Mouse (Mus musculus): ENCODE results near the gene Lrrc58.

Lrrc58 gene

DNA sequence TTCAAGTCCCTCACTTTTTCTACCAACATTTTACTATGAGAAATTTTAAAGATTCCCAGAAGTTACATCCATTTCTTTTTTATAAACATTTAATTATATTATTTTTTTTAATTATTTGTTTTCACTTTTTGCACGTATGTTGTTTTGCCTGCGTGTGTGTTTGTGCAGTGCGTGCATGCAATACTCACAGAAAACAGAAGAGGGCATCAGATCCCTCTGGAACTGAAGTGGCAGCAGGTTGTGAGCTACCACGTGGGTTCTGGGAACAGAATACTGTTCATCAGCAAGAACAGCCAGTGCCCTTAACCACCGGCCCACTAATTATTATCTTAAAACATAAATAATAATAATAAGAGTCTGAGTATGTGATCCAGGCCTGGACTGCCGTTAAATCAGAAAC is 50.8 kb downstream of the Lrrc58 start:
- DNase-seq (ENCODE audit: extremely low spot score, low read depth, low spot score): no peak

DNA sequence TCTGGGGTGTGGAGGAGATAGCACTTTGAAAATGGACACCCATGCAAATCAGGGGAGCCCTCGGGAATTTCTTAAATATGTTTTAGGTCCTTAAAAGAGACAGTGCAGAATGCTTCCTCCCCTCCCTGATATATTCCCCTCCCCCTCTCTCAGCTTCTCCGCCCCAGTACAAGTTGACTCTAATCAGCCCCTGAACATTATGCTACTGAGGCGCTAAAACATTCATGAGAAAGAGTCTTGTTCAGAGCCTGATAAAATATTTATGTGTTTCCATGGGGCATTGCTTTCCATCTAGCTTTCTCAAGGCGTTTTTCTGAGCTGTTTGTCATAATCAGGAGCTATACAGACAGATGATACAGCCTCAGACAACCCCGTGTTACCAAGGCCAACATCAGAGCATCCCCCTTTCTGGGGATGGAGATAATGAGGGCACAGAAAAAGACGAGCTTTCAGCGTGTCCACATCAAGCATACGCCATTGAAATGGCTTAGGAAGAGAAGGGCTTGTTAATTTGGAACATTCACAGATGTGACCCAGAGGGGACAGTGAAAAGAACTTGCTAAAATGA is 52.7 kb downstream of the Lrrc58 start:
- no peak for DNase-seq (ENCODE audit: extremely low spot score, low read depth, low spot score)

DNA sequence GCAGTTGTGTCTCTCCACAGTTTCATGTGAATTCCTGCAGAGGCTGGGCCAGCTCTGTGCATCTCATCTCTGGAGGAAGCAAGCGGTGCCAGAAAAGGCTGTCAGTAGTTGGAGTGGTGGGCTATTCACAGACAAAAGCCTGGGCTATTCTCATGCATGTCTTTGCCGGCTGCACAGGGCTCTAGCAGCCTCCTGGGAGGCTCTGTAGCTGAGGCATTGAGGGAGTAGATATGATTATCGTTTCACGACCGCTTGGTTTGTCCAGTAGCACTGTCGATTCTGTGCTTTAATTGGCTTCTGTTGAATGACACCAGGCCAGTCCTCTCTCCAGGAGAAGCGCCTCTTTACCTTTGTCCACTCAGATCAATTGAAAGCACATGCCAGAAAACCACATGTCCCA is 57.9 kb downstream of the Lrrc58 start:
- DNase-seq (ENCODE audit: extremely low spot score, low read depth, low spot score): no peak

- no peak for DNase-seq (ENCODE audit: extremely low spot score, low read depth, low spot score)
Observed at GRCm38 (mm10) chr16:37927117-37927516, 58.9 kb downstream of the Lrrc58 start.

- DNase-seq (ENCODE audit: extremely low spot score, low read depth, low spot score): no peak
Observed at GRCm38 (mm10) chr16:37929006-37929405, 60.8 kb downstream of the Lrrc58 start.

DNA sequence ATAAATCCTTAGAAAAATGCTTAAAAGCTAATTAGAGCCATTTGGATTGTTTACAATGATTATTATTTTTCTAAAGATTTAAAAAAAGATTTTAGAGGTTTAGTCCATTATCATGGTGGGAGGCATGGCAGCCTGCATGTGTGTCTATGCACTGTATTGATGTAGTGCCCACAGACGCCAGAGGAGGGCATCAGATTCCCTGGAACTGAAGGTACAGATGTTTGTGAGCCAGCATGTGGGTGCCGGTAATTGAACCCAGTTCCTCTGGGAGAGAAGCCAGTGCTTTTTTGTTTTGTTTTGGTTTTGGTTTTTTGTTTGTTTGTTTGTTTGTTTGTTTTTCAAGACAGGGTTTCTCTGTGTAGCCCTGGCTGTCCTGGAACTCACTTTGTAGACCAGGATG is 61.4 kb downstream of the Lrrc58 start:
- no peak for DNase-seq (ENCODE audit: extremely low spot score, low read depth, low spot score)

GRCm38 (mm10) chr16:37934932-37935331 is 66.7 kb downstream of the Lrrc58 start:
- no peak for DNase-seq (ENCODE audit: extremely low spot score, low read depth, low spot score)

DNA sequence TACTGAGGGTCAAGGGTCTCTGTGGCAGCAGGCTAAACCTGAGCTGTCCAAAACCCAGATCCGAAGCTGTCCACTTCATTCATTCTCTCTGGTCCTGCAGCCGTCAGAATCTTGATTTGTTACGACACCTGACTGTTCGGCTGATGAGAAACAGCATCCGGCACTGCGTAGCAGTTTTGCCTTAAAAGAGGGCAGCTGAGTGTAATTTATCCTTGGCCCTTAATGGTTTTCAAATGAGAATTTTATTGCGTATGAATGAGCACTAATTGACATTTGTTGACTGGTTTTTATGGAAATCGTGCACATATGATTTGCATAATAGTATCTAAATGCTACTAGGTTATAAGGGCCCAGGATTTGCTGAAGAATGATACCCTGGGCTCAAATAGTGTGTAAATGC is 69.1 kb downstream of the Lrrc58 start:
- DNase-seq (ENCODE audit: extremely low spot score, low read depth, low spot score): no peak

Measured in hindlimb bud, embryonic 11.5 days (tissue).